Mouse (Mus musculus) hindbrain, embryonic 16.5 days (tissue): ENCODE data around the gene Borcs6. TPM values are rescaled to one million over a fixed set of nuclear protein-coding genes. Genes with fewer than 3 reads are reported as not detected.

Source experiments
- ATAC-seq: fragments of 200-750 bp; cut with Nextera tagmentation; 2 replicates; pipeline ENCODE4 v1.8.0; 2017; ENCODE audit warnings: moderate TSS enrichment, moderate library complexity
- H3K27ac ChIP-seq: fragments of 300-500 bp; sonication (generic); 2 replicates; pipeline ENCODE4 v1.5.1; 2014; ENCODE audit warnings: low read depth, mild to moderate bottlenecking, control low read depth, low read length, moderate library complexity
- H3K27me3 ChIP-seq: fragments of 300-500 bp; sonication (generic); replicated peaks from 2 replicates; pipeline ENCODE4 v1.6.1; 2014; ENCODE audit warnings: low read length; ENCODE audit not compliant: control insufficient read depth, insufficient read depth
- H3K36me3 ChIP-seq: fragments of 300-500 bp; sonication (generic); 2 replicates; pipeline ENCODE4 v1.6.1; 2014; ENCODE audit warnings: mild to moderate bottlenecking, low read length, moderate library complexity, mixed read lengths; ENCODE audit not compliant: control insufficient read depth, insufficient read depth
- H3K4me1 ChIP-seq: fragments of 300-500 bp; sonication (generic); 2 replicates; pipeline ENCODE4 v1.6.1; 2014; ENCODE audit warnings: low read depth, low read length; ENCODE audit not compliant: control insufficient read depth, insufficient read depth
- H3K4me2 ChIP-seq: fragments of 300-500 bp; sonication (generic); 2 replicates; pipeline ENCODE4 v1.6.1; 2014; ENCODE audit warnings: mild to moderate bottlenecking, low read length, control low read depth, moderate library complexity
- H3K4me3 ChIP-seq: fragments of 300-500 bp; sonication (generic); 2 replicates; pipeline ENCODE4 v1.5.1; 2014; ENCODE audit warnings: mild to moderate bottlenecking, low read length, control low read depth, moderate library complexity
- H3K9ac ChIP-seq: fragments of 300-500 bp; sonication (generic); 2 replicates; pipeline ENCODE4 v1.6.1; 2014; ENCODE audit warnings: low read depth, mild to moderate bottlenecking, control low read depth, low read length, moderate library complexity
- H3K9me3 ChIP-seq: fragments of 300-500 bp; sonication (generic); 2 replicates; pipeline ENCODE4 v1.6.1; 2014; ENCODE audit warnings: mild to moderate bottlenecking, low read length, moderate library complexity; ENCODE audit not compliant: control insufficient read depth
- WGBS: fragments of 180-500 bp; shearing (Covaris S2); extraction: QIAGEN DNeasy Blood & Tissue Kit; methylation state at CpG from one replicate; pipeline ENCODE4 v1.1.7; 2014; 5-methylcytosine and 5-hydroxymethylcytosine counted together
- polyA plus RNA-seq: library from polyadenylated mRNA; unstranded; fragments of >200 nt; fragmentation: Nextera tagmentation; extraction: Ambion mirVana; gene quantifications from 2 replicates; pipeline ENCODE4 v1.2.1, GENCODE M21; 2015

The Borcs6 gene
- polyA plus RNA-seq, 1 experiment from 2014 or later, result 20.9 TPM

- no peak for ATAC-seq
- no peak overlapping the region for H3K27ac ChIP-seq
- no peak overlapping the region for H3K9ac ChIP-seq
- no peaks in the 10 kb centered on the region for H3K4me1 ChIP-seq
- H3K9me3 ChIP-seq, result no peaks in the 10 kb centered on the region
- no peaks in the 10 kb centered on the region for H3K27me3 ChIP-seq
- peaks cover 50% of the 10 kb centered on the region for H3K36me3 ChIP-seq
- no peak overlapping the region for H3K4me2 ChIP-seq
- WGBS, result 60% methylated on average over 2 of the region's 2 CpGs
- no peak overlapping the region for H3K4me3 ChIP-seq
These were observed 30.7 kb upstream of the Borcs6 start for GRCm38 (mm10) chr11:69028805-69029204.

- ATAC-seq, result no peak
- Histone ChIP-seq H3K36me3 (peaks cover 19% of the 10 kb centered on the region), H3K4me2 (no peak overlapping the region), H3K4me3 (no peak overlapping the region), H3K9me3 (no peaks in the 10 kb centered on the region), H3K27ac (no peak overlapping the region), H3K4me1 (peaks cover 14% of the 10 kb centered on the region), H3K27me3 (no peaks in the 10 kb centered on the region), H3K9ac (no peak overlapping the region)
- WGBS, result 87% methylated on average over 9 of the region's 9 CpGs
These were observed 26.0 kb upstream of the Borcs6 start for GRCm38 (mm10) chr11:69033552-69033951.

DNA sequence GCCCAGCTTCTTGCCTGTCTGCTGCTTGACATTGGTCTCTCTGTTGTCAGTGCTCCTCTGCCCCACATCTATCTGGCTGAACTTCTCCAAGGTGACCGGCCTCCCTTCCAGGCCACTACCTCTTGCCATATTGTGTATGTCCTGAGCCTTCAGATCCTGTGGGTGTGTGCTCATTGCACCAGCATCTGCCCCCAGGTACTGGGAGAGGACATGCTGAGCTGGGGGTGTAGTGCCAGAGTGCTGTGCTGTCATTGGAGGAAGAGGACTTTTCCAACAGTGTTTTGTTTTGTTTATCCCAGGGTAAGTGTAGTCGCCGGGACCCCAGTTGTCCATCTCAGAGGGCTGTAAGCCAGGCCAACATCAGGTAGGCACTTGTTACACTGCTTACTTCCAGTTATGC, 24.9 kb upstream of the Borcs6 start:
- H3K27me3 ChIP-seq, result no peaks in the 10 kb centered on the region
- peaks cover 22% of the 10 kb centered on the region for H3K4me1 ChIP-seq

GRCm38 (mm10) chr11:69035411-69035810, 24.1 kb upstream of the Borcs6 start:
- Histone ChIP-seq H3K4me3 (0 out of 2 replicates have a peak overlapping the region, but pooled peaks have one; percentile 10), H3K27me3 (no peaks in the 10 kb centered on the region), H3K4me2 (peak overlapping the region; percentile 62), H3K27ac (peak overlapping the region; percentile 63), H3K4me1 (peaks cover 22% of the 10 kb centered on the region), H3K36me3 (peaks cover 19% of the 10 kb centered on the region), H3K9ac (peak overlapping the region; percentile 21; the same call in 1 of the 2 replicates), H3K9me3 (no peaks in the 10 kb centered on the region)
- WGBS, result 82% methylated on average over 9 of the region's 9 CpGs
- no peak for ATAC-seq

More for the DNA sequence above, 24.9 kb upstream of the Borcs6 start:
- no peaks in the 10 kb centered on the region for H3K9me3 ChIP-seq
- no peak overlapping the region for H3K9ac ChIP-seq
- H3K27ac ChIP-seq, result no peak overlapping the region
- no peak for ATAC-seq
- no peak overlapping the region for H3K4me2 ChIP-seq
- H3K36me3 ChIP-seq, result peaks cover 19% of the 10 kb centered on the region
- 93% methylated on average over 3 of the region's 3 CpGs for WGBS
- H3K4me3 ChIP-seq, result no peak overlapping the region

DNA sequence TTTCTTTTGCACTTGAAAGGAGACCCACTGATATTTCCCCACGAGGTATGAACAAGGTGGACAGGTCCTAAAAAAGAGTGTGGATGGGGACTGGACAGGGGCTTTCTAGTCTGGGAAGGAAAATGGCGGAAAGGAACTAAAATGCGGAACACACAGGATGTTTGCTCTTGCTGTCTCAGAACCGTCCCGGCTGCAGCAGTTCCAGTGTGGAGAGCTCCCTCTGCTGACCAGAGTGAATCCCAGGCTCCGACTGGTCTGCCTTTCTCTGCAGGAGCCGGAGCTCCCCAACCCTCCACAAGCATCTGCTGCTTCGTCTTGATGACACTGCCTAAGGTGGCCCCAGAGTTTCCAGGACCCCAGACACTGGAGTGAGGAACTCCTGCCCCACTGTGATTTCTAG, 23.7 kb upstream of the Borcs6 start:
- H3K4me3 ChIP-seq, result peak overlapping the region; percentile 10; the same call in 1 of the 2 replicates
- H3K27ac ChIP-seq, result peak overlapping the region; percentile 73
- peaks cover 19% of the 10 kb centered on the region for H3K36me3 ChIP-seq
- WGBS, result 5% methylated on average over 8 of the region's 8 CpGs
- H3K4me2 ChIP-seq, result peak overlapping the region; percentile 62
- ATAC-seq, result peak; percentile 21; the same call in 1 of the 2 replicates
- H3K27me3 ChIP-seq, result no peaks in the 10 kb centered on the region
- H3K9me3 ChIP-seq, result no peaks in the 10 kb centered on the region
- H3K9ac ChIP-seq, result peak overlapping the region; percentile 21; the same call in 1 of the 2 replicates
- H3K4me1 ChIP-seq, result peaks cover 22% of the 10 kb centered on the region

DNA sequence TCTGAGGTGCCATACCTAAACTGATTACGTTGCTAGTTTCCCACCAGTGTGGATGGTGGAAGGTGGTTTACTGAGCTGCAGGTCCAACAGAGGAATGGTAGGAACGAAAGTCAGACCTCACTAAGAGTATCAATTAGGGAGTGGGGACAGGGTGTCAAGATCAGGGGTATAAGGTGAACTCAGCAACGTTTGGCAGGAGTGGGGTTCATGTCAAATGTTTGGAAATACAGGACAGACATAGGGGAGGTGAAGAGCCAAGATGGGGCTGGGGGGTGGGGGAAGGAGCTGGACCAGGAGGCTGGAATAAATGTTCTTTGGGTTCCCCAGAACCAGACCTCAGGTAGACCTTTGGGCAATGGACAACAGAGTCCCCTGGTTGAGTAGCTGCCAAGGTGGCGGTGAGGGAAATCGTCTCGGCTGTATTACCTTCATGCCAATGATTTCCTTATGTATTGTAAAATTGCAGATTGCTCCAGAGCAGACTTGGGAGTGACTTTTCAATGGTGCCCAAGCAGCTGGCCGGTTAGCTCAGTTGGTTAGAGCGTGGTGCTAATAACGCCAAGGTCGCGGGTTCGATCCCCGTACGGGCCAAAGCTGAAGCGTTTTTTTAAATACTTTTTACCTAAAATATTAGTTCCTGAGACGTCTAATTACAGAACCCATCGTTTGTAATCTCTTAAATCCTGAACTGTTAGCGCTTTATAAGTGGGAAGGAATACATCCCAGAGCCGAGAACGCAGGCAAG, 22.9 kb upstream of the Borcs6 start:
- peak overlapping the region; percentile 65 for H3K4me3 ChIP-seq
- no peaks in the 10 kb centered on the region for H3K27me3 ChIP-seq
- peak; percentile 28; the same call in 1 of the 2 replicates for ATAC-seq
- H3K4me1 ChIP-seq, result peaks cover 22% of the 10 kb centered on the region
- H3K36me3 ChIP-seq, result peaks cover 15% of the 10 kb centered on the region
- H3K9ac ChIP-seq, result peak overlapping the region; percentile 76
- H3K4me2 ChIP-seq, result peak overlapping the region; percentile 62
- 9% methylated on average over 20 of the region's 20 CpGs for WGBS
- H3K27ac ChIP-seq, result peak overlapping the region; percentile 84
- H3K9me3 ChIP-seq, result no peaks in the 10 kb centered on the region

- H3K36me3 ChIP-seq, result peaks cover 15% of the 10 kb centered on the region
- WGBS, result under 1% methylated on average over 34 of the region's 34 CpGs
- ATAC-seq, result peak; percentile 25; the same call in 1 of the 2 replicates
- peak overlapping the region; percentile 84 for H3K27ac ChIP-seq
- H3K9me3 ChIP-seq, result no peaks in the 10 kb centered on the region
- peak overlapping the region; percentile 65 for H3K4me3 ChIP-seq
- peak overlapping the region; percentile 76 for H3K9ac ChIP-seq
- peaks cover 22% of the 10 kb centered on the region for H3K4me1 ChIP-seq
- H3K4me2 ChIP-seq, result peak overlapping the region; percentile 62
- H3K27me3 ChIP-seq, result no peaks in the 10 kb centered on the region
These were observed 22.1 kb upstream of the Borcs6 start for GRCm38 (mm10) chr11:69037231-69038061.

DNA sequence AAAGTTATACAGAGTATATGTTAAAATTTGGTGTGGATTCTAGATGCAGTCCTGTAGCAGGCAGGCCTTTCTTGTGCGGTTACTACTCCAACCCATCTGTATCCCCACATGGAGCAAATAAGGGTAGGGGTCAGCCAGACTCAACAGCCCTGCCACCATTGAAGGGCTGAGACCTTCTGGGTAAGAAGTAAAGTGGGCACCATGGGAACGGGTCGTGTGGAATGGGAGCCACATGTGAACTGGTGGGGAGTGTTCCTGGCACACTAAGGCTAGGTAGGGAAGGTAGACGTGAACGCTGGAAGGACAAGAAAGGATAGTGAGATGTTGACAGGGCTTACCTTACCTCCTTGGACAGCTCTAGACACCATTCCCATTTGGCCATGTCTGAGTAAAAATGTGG, 21.3 kb upstream of the Borcs6 start:
- H3K27ac ChIP-seq, result no peak overlapping the region

More for the DNA sequence above, 21.3 kb upstream of the Borcs6 start:
- no peak for ATAC-seq
- H3K36me3 ChIP-seq, result peaks cover 9% of the 10 kb centered on the region
- H3K4me2 ChIP-seq, result no peak overlapping the region; the same call in 1 of the 2 replicates
- no peaks in the 10 kb centered on the region for H3K27me3 ChIP-seq
- no peak overlapping the region for H3K4me3 ChIP-seq
- peaks cover 22% of the 10 kb centered on the region for H3K4me1 ChIP-seq
- 75% methylated on average over 5 of the region's 5 CpGs for WGBS
- no peaks in the 10 kb centered on the region for H3K9me3 ChIP-seq
- H3K9ac ChIP-seq, result no peak overlapping the region
